Mouse (Mus musculus) cerebellum, adult 11-12 months (tissue): ENCODE measurements at regions not wholly inside any gene's neighbourhood (a gene's known extent, or its start where the extent isn't known, plus 50 kb on each side); places are given as distances from the start of the nearest gene placed in this dataset.

ENCODE experiments used
- DNase-seq: peaks from one replicate; pipeline ENCODE4 v3.0.0; 2022

GRCm38 (mm10) chr3:123952121-123952520 is 261.5 kb upstream of the Ndst3 start:
- no peak for DNase-seq

GRCm38 (mm10) chr3:123967373-123967772 is 276.7 kb upstream of the Ndst3 start:
- DNase-seq: no peak

GRCm38 (mm10) chr3:123972367-123972766 is 281.7 kb upstream of the Ndst3 start:
- DNase-seq: no peak

- DNase-seq: peak; percentile 98
Observed at GRCm38 (mm10) chr3:123973806-123974576, 283.3 kb upstream of the Ndst3 start.

- peak; percentile 46 for DNase-seq
Observed at GRCm38 (mm10) chr3:123976475-123976874, 285.8 kb upstream of the Ndst3 start.

GRCm38 (mm10) chr3:123977168-123977567 is 286.5 kb upstream of the Ndst3 start:
- peak; percentile 79 for DNase-seq

- DNase-seq: no peak
Observed at GRCm38 (mm10) chr3:123983045-123983444, 292.4 kb upstream of the Ndst3 start.

GRCm38 (mm10) chr3:123983530-123983929 is 292.9 kb upstream of the Ndst3 start:
- no peak for DNase-seq

- DNase-seq: no peak
Observed at GRCm38 (mm10) chr3:123984028-123984427, 293.4 kb upstream of the Ndst3 start.

GRCm38 (mm10) chr3:123999957-124000616 is 309.4 kb upstream of the Ndst3 start:
- DNase-seq: no peak

GRCm38 (mm10) chr3:124000883-124001282 is 310.2 kb upstream of the Ndst3 start:
- DNase-seq: no peak

GRCm38 (mm10) chr3:124011685-124012084 is 309.0 kb upstream of the Tram1l1 start:
- DNase-seq: no peak

GRCm38 (mm10) chr3:124018618-124019017 is 302.0 kb upstream of the Tram1l1 start:
- no peak for DNase-seq

GRCm38 (mm10) chr3:124026188-124026587 is 294.5 kb upstream of the Tram1l1 start:
- no peak for DNase-seq

- no peak for DNase-seq
Observed at GRCm38 (mm10) chr3:124067061-124067460, 253.6 kb upstream of the Tram1l1 start.

- no peak for DNase-seq
Observed at GRCm38 (mm10) chr3:124067538-124067937, 253.1 kb upstream of the Tram1l1 start.

GRCm38 (mm10) chr3:124067971-124068370 is 252.7 kb upstream of the Tram1l1 start:
- no peak for DNase-seq

GRCm38 (mm10) chr3:124069182-124069581 is 251.5 kb upstream of the Tram1l1 start:
- peak; percentile 21 for DNase-seq

- DNase-seq: peak; percentile 18
Observed at GRCm38 (mm10) chr3:124075974-124076606, 244.6 kb upstream of the Tram1l1 start.

GRCm38 (mm10) chr3:124092404-124093121 is 228.1 kb upstream of the Tram1l1 start:
- no peak for DNase-seq

- DNase-seq: no peak
Observed at GRCm38 (mm10) chr3:124113995-124114394, 206.7 kb upstream of the Tram1l1 start.

GRCm38 (mm10) chr3:124156255-124156654 is 164.4 kb upstream of the Tram1l1 start:
- no peak for DNase-seq
